ENCODE assay signal across 25 mouse cellular contexts in genomic region chr8:86006485-86006884, GRCm38 (mm10).
DNase-seq lines count a peak whose midpoint lies in the region; ATAC-seq and TF ChIP-seq lines count a peak whose summit lies in the region.
"Had no signal": no experiment of that assay in that cellular context is flagged by ENCODE, and none has a peak within 500 bp of the region (broad histone marks: within the 10 kb centered on the region; RNA-seq: fewer than 3 reads in every experiment).

No protein-coding gene starts in this region.

- TF ChIP-seq POLR2A in kidney, adult 2 months (IDR thresholded peaks at IDR 0.05; ENCODE audit: low read depth, low read length), result no peak

- H3K9me3 ChIP-seq in midbrain, embryonic 11.5 days (ENCODE audit: control insufficient read depth, low read length), result no peaks in the 10 kb centered on the region
- H3K9me3 ChIP-seq in midbrain, embryonic 13.5 days, result peaks cover 2% of the 10 kb centered on the region; the same call in 1 of the 2 replicates
- no peaks in the 10 kb centered on the region for H3K9me3 ChIP-seq in forebrain, embryonic 12.5 days
- H3K9me3 ChIP-seq: embryonic facial prominence, embryonic 12.5 days; embryonic facial prominence, embryonic 15.5 days; forebrain, embryonic 15.5 days; heart, embryonic 12.5 days; heart, embryonic 15.5 days; hindbrain, embryonic 10.5 days; hindbrain, embryonic 13.5 days had no signal

- H3K9ac ChIP-seq in midbrain, embryonic 11.5 days (ENCODE audit: low read length), result no peak overlapping the region
- no peak overlapping the region for H3K9ac ChIP-seq in midbrain, embryonic 13.5 days (replicated peaks)
- H3K9ac ChIP-seq in forebrain, embryonic 12.5 days, result no peak overlapping the region
- H3K9ac ChIP-seq: embryonic facial prominence, embryonic 12.5 days; embryonic facial prominence, embryonic 15.5 days; forebrain, embryonic 15.5 days; heart, embryonic 12.5 days; heart, embryonic 15.5 days; hindbrain, embryonic 13.5 days had no signal

- H3K36me3 ChIP-seq in kidney, adult 2 months (ENCODE audit: control insufficient read depth, insufficient read depth, low read length), result no peaks in the 10 kb centered on the region
- H3K36me3 ChIP-seq in midbrain, embryonic 11.5 days (ENCODE audit: control insufficient read depth, insufficient read depth, low read length), result no peaks in the 10 kb centered on the region
- H3K36me3 ChIP-seq in midbrain, embryonic 13.5 days, result no peaks in the 10 kb centered on the region
- H3K36me3 ChIP-seq in forebrain, embryonic 12.5 days (replicated peaks), result no peaks in the 10 kb centered on the region
- H3K36me3 ChIP-seq: embryonic facial prominence, embryonic 12.5 days; embryonic facial prominence, embryonic 15.5 days; forebrain, embryonic 15.5 days; heart, embryonic 12.5 days; heart, embryonic 15.5 days; hindbrain, embryonic 10.5 days; hindbrain, embryonic 13.5 days had no signal

- no peak overlapping the region for H3K4me3 ChIP-seq in kidney, adult 2 months (ENCODE audit: insufficient read depth, low read depth, low read length)
- no peak overlapping the region for H3K4me3 ChIP-seq in midbrain, embryonic 11.5 days (ENCODE audit: low read depth, low read length)
- H3K4me3 ChIP-seq in midbrain, embryonic 13.5 days (replicated peaks), result no peak overlapping the region
- no peak overlapping the region for H3K4me3 ChIP-seq in forebrain, embryonic 12.5 days (replicated peaks)
- H3K4me3 ChIP-seq: embryonic facial prominence, embryonic 12.5 days; embryonic facial prominence, embryonic 15.5 days; forebrain, embryonic 15.5 days; heart, embryonic 12.5 days; heart, embryonic 15.5 days; hindbrain, embryonic 10.5 days; hindbrain, embryonic 13.5 days had no signal

- DNase-seq in kidney, adult 2 months, result peak; percentile 6
- DNase-seq in kidney, adult 11 months, result no peak
- DNase-seq in midbrain, embryonic 11.5 days (ENCODE audit: low spot score, missing footprints), result peak; percentile 10
- DNase-seq in NIH3T3 (ENCODE audit: low read depth), result peak; percentile 3
- DNase-seq in spleen, postnatal 10 days (ENCODE audit: low spot score in 2 of 2), result no peak
- DNase-seq: adrenal gland, adult 2 months; adrenal gland, postnatal 14 days; cerebellum, adult 11 months; cerebellum, adult 2 months; cerebellum, adult 9-11 months; cerebellum, postnatal 36 days; gastrocnemius, postnatal 25 days; heart, adult 18-20 months; heart, postnatal 10 days; heart, postnatal 36 days had no signal

- no peaks in the 10 kb centered on the region for H3K4me1 ChIP-seq in kidney, adult 2 months (ENCODE audit: control insufficient read depth, insufficient read depth, low read length)
- no peaks in the 10 kb centered on the region for H3K4me1 ChIP-seq in midbrain, embryonic 11.5 days (ENCODE audit: control insufficient read depth, insufficient read depth, low read length)
- no peaks in the 10 kb centered on the region for H3K4me1 ChIP-seq in midbrain, embryonic 13.5 days (replicated peaks)
- no peaks in the 10 kb centered on the region for H3K4me1 ChIP-seq in forebrain, embryonic 12.5 days
- H3K4me1 ChIP-seq: embryonic facial prominence, embryonic 12.5 days; embryonic facial prominence, embryonic 15.5 days; forebrain, embryonic 15.5 days; heart, embryonic 12.5 days; heart, embryonic 15.5 days; hindbrain, embryonic 10.5 days; hindbrain, embryonic 13.5 days had no signal

- H3K27ac ChIP-seq in kidney, adult 2 months (ENCODE audit: insufficient read depth, low read depth, low read length), result no peak overlapping the region
- no peak overlapping the region for H3K27ac ChIP-seq in midbrain, embryonic 11.5 days (ENCODE audit: low read depth, low read length)
- H3K27ac ChIP-seq in midbrain, embryonic 13.5 days, result no peak overlapping the region
- no peak overlapping the region for H3K27ac ChIP-seq in forebrain, embryonic 12.5 days
- H3K27ac ChIP-seq: embryonic facial prominence, embryonic 12.5 days; embryonic facial prominence, embryonic 15.5 days; forebrain, embryonic 15.5 days; heart, embryonic 15.5 days; hindbrain, embryonic 10.5 days; hindbrain, embryonic 13.5 days had no signal

- no peak overlapping the region for H3K4me2 ChIP-seq in midbrain, embryonic 11.5 days
- H3K4me2 ChIP-seq in midbrain, embryonic 13.5 days (replicated peaks), result no peak overlapping the region
- no peak overlapping the region for H3K4me2 ChIP-seq in forebrain, embryonic 12.5 days
- H3K4me2 ChIP-seq: embryonic facial prominence, embryonic 12.5 days; embryonic facial prominence, embryonic 15.5 days; forebrain, embryonic 15.5 days; heart, embryonic 12.5 days; heart, embryonic 15.5 days; hindbrain, embryonic 13.5 days had no signal

- no peak for TF ChIP-seq CTCF in kidney, adult 2 months (conservative IDR thresholded peaks at IDR 0.05; ENCODE audit: insufficient read depth, insufficient read length, low read depth, low read length)

- no peak for ATAC-seq in midbrain, embryonic 11.5 days (ENCODE audit: low FRiP score)
- ATAC-seq in midbrain, embryonic 13.5 days, result no peak
- no peak for ATAC-seq in forebrain, embryonic 12.5 days (ENCODE audit: low FRiP score)
- ATAC-seq: forebrain, embryonic 15.5 days; hindbrain, embryonic 16.5 days had no signal

- no peaks in the 10 kb centered on the region for H3K27me3 ChIP-seq in kidney, adult 2 months (replicated peaks; ENCODE audit: control insufficient read depth, insufficient read depth, low read length)
- H3K27me3 ChIP-seq in midbrain, embryonic 11.5 days (ENCODE audit: control insufficient read depth, insufficient read depth, low read length), result no peaks in the 10 kb centered on the region
- no peaks in the 10 kb centered on the region for H3K27me3 ChIP-seq in midbrain, embryonic 13.5 days
- no peaks in the 10 kb centered on the region for H3K27me3 ChIP-seq in forebrain, embryonic 12.5 days
- H3K27me3 ChIP-seq: embryonic facial prominence, embryonic 12.5 days; embryonic facial prominence, embryonic 15.5 days; forebrain, embryonic 15.5 days; heart, embryonic 12.5 days; heart, embryonic 15.5 days; hindbrain, embryonic 13.5 days had no signal

Comparison
In these comparisons a context has a peak if more than half of its experiments do, and no peak if none do; other contexts are left out.
1. DNase-seq: peak in kidney, adult 2 months (single experiment), midbrain, embryonic 11.5 days (single experiment) and NIH3T3 (single experiment); none in kidney, adult 11 months (single experiment) and spleen, postnatal 10 days (0 of 2).